Mouse (Mus musculus) embryonic fibroblast, embryonic 13.5 days (primary cell): Measurements from ENCODE around the gene Ddr1. TPM values are rescaled to one million over a fixed set of nuclear protein-coding genes. Genes with fewer than 3 reads are reported as not detected.

Source experiments
- H3K27ac ChIP-seq: 2 replicates; pipeline ENCODE4 v1.5.1; 2012; ENCODE audit warnings: low read length, control low read depth, inconsistent platforms; ENCODE audit not compliant: insufficient read depth
- H3K4me1 ChIP-seq: 2 replicates; pipeline ENCODE4 v1.6.1; 2011; ENCODE audit warnings: low read length; ENCODE audit not compliant: control insufficient read depth, insufficient read depth
- H3K4me3 ChIP-seq: 2 replicates; pipeline ENCODE4 v1.5.1; 2011; ENCODE audit warnings: mild to moderate bottlenecking, control low read depth, low read length; ENCODE audit not compliant: insufficient read depth
- CTCF ChIP-seq: IDR thresholded peaks from 2 replicates; pipeline ENCODE4 v1.5.1; 2011; ENCODE audit warnings: mild to moderate bottlenecking, control low read depth, low read length, moderate library complexity, borderline replicate concordance; ENCODE audit not compliant: insufficient read depth
- POLR2A ChIP-seq: IDR thresholded peaks from 2 replicates; pipeline ENCODE4 v1.6.1; 2011; ENCODE audit warnings: low read depth, mild to moderate bottlenecking, control low read depth, low read length, moderate library complexity
- polyA plus RNA-seq: library from polyadenylated mRNA; stranded (reverse); fragments of >200 nt; gene quantifications from 2 replicates; pipeline ENCODE4 v1.2.4, GENCODE M21; 2011; ENCODE audit warnings: low read depth; ENCODE audit not compliant: missing spikeins, insufficient read length

Ddr1 gene
- polyA plus RNA-seq, 1 experiment = 42.9 TPM

DNA sequence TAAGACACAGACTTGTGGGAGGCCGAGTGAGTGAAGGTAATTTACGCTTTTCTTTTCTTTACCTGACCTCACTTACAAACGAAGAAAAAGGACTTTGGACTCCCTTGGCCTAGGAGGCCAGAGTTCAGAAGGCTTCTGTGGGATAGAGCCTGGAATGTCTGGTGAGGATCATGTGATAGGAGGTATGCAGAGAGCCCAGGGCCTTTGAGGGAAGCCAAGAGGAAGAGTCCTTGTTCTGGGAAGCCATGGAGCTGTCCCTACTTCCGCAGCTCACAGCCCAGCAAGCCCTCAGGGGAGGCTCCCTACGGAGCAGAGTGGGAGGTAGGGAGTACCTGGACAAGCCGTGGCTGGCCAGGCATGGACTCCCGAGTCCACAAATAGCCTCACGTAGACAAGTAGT, 17.3 kb upstream of the Ddr1 start:
- no peak overlapping the region for H3K27ac ChIP-seq
- no peak overlapping the region for H3K4me3 ChIP-seq
- TF ChIP-seq CTCF (no peak), POLR2A (no peak)
- H3K4me1 ChIP-seq = no peaks in the 10 kb centered on the region; the same call in 1 of the 2 replicates

DNA sequence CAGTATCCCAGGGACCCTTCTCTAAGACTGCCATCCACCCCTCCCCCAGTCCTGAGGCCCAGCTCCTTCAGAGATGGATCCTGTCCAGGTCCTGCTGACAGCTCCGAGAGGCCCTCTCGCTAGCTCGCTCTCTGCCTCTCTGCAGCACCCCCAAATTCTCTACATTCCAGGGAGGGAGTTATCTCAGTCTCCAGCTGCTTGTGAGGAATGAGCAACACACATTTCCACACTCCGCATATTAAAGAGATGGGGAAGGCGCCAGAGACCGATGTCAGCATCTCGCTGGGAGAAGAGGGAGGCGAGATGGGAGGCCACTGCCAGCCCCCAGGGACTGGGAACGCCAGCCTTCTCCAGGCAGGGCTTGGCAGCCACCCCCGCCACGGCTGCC, 15.9 kb upstream of the Ddr1 start:
- Histone ChIP-seq H3K4me1 (no peaks in the 10 kb centered on the region; the same call in 1 of the 2 replicates), H3K4me3 (no peak overlapping the region), H3K27ac (peak overlapping the region; percentile 65)
- TF ChIP-seq POLR2A (no peak), CTCF (no peak)

DNA sequence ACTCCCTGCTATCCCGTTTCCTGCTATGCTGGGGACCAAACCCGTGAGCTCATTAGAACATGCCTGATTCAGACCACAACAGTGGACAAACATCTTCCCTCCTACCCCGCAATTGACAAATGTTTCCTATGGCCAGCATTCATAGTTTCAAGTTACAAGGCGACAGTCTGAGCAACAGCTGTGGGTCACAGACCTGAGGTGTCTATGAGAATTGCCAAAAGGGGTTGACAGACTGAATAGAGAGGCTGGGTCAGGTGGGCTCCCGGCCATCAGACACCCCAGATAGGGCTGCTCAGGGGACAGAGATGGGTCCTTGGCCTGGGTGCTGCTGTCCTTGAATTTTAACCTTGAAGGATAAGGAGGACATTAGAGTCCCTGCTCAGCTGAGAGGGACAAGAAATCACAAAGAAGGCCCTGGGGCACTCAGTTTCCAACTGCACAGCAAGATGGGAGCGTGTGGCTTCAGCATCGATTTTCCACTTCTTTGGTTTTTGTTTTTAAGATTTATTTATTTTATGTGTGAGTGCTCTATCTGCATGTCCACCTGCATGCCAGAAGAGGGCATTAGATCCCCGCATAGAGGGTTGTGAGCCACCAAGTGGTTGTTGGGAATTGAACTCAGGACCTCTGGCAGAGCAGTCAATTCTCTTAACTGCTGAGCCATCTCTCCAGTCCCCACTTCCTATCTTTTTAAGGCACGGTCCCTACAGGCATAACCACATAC, 15.4 kb upstream of the Ddr1 start:
- H3K4me1 ChIP-seq = no peaks in the 10 kb centered on the region; the same call in 1 of the 2 replicates
- peak overlapping the region; percentile 53 for H3K27ac ChIP-seq
- TF ChIP-seq CTCF (no peak), POLR2A (no peak)
- H3K4me3 ChIP-seq = no peak overlapping the region

DNA sequence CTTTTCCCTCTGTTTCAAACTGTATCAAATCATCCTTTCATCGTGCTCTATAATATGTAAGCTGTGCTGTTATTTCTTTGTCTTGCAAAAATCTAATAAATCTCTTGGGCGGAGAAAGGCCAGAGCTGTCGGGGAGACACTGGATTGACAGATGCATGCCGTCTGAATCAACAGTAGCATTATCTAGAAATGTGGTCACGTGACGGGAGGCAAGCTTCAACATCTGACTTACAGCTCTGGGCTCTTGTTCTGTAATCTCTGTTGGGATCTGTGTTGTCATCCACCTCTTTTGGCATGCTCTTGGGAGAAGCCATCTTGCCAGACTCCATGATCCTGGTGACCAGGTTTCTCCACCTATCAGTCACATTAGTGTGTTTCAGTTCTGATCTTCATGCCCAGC, 12.7 kb upstream of the Ddr1 start:
- TF ChIP-seq CTCF = no peak
- TF ChIP-seq POLR2A = no peak
- Histone ChIP-seq H3K4me1 (no peaks in the 10 kb centered on the region; the same call in 1 of the 2 replicates), H3K27ac (no peak overlapping the region), H3K4me3 (no peak overlapping the region)

DNA sequence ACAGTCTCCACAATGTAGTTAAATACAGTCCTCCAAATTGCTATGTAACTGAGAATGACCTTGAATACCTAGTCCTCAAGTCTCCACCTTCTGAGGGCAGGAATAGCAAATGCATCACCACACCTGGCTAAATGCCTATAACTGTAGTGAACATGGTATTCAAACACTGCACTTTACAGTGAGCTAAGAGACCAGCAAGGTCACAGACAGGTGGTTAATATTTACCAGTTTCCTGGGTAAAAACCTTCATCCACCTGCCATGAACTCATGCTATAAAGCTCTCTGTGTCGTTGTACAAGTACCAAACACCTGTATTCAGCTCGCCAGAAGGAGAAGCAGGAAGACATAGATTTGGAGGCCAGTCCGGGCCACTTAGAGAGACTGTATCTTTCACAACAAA, 11.7 kb upstream of the Ddr1 start:
- H3K4me3 ChIP-seq = no peak overlapping the region
- TF ChIP-seq CTCF (no peak), POLR2A (no peak)
- H3K27ac ChIP-seq = no peak overlapping the region
- no peaks in the 10 kb centered on the region for H3K4me1 ChIP-seq

DNA sequence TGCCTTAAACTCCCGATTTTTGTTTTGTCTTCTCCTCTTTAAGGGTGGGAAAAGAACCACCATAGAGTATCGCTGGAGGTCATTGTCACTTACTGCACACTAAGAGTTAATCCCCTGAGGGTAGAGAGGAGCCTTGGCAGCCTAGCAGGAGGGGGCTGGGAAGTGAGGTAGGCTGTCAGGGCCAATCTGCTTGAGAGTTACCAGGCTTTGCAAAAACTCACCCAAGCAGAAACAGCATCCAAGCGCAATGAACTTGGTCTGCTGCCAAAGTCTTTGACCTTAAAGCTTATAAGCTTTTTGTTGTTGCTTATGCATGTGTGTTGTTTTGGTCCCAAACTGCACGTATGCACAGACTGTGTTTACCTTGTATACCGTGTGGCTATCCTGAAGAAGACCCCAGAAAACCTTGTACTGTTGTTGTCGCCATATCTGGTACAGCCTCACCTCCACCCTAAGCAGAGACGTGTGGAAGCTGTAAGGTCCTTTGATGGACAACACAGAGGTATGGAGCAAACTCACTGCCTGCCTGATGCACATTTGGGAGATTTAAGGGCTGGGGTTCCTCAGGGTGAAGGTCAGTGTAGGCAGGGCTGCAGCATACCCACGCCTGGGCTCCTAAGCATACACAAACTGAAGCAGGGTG, 6.4 kb upstream of the Ddr1 start:
- no peaks in the 10 kb centered on the region for H3K4me1 ChIP-seq
- TF ChIP-seq CTCF (no peak), POLR2A (no peak)
- no peak overlapping the region for H3K4me3 ChIP-seq
- no peak overlapping the region for H3K27ac ChIP-seq

DNA sequence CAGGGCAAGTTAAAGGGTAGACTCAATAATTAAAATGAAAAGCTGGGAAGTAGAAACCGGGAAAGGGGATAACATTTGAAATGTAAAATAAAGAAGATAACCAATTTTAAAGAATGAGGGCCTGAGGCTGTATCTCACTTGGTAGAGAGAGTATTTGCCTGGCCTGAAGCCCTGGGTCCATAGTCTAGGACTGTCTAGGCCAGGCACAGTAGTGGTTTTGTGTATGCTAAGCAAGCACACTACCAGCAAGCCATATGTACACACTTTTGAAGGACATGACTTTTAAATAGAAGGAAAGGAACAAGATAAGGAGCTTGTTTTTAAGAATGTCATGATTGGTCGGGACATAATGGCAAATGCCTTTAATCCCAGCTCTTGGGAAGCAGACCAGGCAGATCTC, 4.2 kb upstream of the Ddr1 start:
- no peak overlapping the region for H3K27ac ChIP-seq
- H3K4me1 ChIP-seq = no peaks in the 10 kb centered on the region
- no peak overlapping the region for H3K4me3 ChIP-seq
- TF ChIP-seq POLR2A (no peak), CTCF (no peak)

DNA sequence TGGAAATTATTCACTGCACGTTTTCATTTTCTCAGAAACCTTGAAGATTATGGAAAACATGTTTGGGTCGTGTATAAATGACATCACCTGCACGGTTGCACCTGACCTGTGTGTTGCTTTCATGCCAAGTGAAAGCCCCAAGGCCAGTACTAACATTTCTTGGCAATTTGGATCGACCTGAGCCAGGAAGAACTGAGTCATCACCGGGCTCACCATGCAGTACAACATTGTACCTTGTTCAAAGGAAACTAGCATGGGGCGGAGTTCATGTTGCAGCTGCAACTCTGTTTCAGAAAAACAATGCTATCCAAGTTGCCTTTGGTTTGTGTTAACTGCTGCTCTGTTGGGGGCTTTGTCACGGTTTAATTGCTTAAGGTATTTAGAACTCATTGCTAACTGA, 3.5 kb upstream of the Ddr1 start:
- H3K4me1 ChIP-seq = no peaks in the 10 kb centered on the region
- H3K27ac ChIP-seq = no peak overlapping the region
- no peak for TF ChIP-seq POLR2A
- TF ChIP-seq CTCF = no peak
- H3K4me3 ChIP-seq = no peak overlapping the region

DNA sequence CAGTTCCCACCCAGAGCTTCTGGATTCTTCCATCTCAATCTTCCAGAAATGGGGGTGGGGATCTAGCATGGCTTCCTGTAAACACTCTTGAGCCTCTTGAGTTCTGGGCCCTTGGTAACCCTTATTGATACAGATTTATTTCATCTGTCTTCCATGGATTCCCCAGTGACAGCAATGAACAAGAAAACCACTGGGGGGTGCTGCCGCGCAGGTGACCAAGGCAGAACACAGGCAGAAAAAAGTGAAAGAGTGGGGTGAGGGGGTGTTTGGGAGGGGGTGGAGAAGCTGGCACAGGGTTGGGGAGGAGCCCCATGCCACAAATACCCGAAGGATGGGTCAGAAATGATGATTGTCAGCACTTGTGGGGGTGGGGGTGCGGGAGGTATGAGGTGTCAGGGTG, 1.4 kb upstream of the Ddr1 start:
- TF ChIP-seq CTCF (no peak), POLR2A (no peak)
- peaks cover 3% of the 10 kb centered on the region; the same call in 1 of the 2 replicates for H3K4me1 ChIP-seq
- H3K27ac ChIP-seq = no peak overlapping the region
- H3K4me3 ChIP-seq = no peak overlapping the region

DNA sequence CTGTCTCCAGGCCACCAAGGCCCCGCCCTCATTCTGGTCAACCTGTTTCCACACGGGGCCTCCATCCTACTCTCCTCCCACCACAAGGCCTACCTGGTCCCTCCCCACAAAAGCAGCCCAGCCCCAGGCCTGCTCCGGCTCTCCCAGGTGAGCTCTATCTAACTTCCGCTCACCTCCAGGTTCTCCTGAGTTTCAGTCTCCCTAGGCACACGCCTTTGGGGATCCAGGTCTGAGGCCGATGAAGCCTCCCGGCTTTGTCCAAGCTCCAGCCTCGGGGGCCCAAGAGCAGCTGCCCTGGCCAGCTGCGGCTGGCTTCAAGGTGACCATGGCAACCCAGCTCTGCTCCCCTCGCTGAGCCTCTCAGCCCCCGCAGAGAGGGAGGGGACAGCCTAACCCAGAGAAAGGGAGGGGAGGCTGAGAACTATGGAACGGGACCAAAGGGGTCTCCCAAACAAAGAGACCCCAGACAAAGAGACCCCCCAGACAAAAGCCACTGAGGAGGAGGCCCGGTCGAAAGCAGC, 610 bp downstream of the Ddr1 start:
- TF ChIP-seq CTCF (no peak), POLR2A (no peak)
- Histone ChIP-seq H3K4me1 (peaks cover 3% of the 10 kb centered on the region; the same call in 1 of the 2 replicates), H3K4me3 (0 out of 2 replicates have a peak overlapping the region, but pooled peaks have one; percentile 3), H3K27ac (peak overlapping the region; percentile 74)
